Mouse (Mus musculus): ENCODE results near the gene Slc50a1.

Slc50a1 gene

DNA sequence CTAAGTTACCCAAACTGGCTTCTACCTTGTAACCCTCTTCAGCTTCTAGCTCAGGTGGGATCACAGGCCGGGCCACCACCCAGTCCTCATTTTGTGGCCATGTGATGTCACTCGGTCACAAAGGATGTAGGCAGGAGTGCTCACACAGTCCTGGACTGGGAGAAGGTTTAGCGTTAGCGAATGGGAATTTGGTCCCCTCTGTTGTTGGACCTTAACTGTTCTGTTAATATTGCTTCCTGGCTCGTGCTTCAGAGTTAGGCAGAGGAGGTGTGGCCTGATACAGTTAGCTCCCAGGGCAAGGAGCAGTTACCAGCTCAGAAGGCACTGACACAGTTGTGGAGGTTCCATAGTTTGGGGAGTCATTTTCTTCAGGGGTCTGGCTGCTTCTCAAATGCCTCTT lies 23.8 kb upstream of the Slc50a1 start:
- no peak for DNase-seq (ENCODE audit: low read depth)

DNA sequence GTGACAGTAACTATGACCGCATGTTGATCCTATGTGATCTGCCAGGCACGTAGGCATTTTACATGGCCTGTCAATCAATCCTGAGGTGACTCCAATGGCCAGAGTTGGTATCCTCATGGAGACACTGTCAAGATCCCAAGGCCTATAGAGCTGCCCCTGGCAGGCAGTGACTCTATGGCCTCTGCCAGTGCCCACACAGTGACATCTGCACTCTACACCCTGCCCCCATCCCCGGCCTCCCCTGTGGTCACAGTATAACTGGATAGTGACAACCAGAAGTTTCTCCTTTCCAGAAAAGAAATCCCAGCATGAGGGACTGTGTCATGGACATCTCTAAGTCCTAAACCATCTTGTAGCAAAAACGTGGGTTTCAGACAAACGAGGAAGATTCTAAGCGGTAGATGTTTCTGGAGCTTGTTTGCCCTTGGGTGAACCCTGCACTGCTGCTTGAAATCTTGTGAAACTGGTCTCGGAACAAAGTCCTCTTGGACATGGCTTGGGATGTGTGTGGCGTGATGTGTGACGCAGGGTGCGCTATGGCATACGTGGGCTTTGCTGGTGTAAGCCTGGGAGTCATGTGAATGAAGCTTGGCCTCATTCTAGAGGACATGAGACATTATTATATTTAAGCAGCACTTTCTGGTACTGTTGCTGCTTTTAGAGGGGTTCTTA lies 23.0 kb upstream of the Slc50a1 start:
- DNase-seq (ENCODE audit: low read depth): no peak

DNA sequence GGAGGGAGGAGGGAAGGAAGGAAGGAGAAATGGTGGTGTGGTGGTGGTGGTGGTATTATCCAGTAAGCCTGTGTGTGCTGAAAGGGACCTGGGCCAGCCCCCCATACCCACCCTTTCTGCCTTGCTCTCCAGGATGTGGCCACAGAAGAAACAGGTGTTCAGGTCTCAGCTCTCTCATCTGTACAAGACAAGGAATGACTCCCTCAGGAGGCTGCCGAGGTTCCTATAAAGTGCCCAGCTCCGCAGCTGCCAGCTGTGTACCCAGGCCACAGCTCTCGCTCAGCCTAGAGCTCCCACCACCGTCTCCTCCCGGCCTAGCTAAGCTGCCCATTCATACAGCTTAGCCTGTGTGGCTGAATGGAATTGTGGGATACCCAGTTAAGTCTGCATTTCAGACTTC lies 21.9 kb upstream of the Slc50a1 start:
- DNase-seq (ENCODE audit: low read depth): no peak

DNA sequence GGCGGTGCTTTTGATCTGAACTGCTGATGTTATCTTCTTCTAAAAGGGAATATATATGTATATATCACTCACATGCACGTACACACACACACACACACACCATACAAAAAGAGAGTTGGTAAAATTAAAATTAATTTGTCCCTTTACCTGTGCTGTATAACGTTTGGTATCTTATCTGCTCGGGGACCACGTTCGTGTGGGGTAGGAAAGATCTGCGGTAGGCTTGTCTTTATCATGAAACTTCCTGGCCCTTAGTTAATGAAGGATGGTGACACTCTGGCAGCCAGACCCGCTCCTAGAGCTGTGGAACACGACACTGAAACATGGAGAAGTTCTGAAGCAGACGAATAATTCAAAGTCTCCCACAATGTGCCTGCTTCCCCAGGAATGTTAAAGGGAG lies 21.5 kb upstream of the Slc50a1 start:
- DNase-seq (ENCODE audit: low read depth): no peak

DNA sequence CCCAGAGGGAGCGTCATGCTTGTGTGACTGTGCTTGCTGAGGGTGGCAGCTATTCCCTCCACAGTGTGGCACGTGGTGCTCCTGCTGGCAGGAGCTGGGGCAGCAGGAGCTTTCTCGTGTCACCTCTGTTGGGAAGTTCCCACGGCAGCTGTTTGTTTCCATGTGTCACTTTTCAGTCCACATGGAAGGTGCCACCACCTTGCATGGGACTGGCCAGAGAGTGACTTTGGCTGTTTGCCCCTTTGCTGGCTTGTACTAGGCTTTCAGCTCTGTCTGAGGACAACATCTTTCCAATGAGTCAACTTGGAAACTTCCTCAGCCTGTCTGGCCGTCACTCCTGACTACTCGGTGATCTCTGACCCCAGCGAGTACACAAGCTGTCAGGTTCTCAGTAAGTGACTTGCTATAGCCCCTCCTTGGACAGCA lies 18.1 kb upstream of the Slc50a1 start:
- no peak for DNase-seq (ENCODE audit: low read depth)

DNA sequence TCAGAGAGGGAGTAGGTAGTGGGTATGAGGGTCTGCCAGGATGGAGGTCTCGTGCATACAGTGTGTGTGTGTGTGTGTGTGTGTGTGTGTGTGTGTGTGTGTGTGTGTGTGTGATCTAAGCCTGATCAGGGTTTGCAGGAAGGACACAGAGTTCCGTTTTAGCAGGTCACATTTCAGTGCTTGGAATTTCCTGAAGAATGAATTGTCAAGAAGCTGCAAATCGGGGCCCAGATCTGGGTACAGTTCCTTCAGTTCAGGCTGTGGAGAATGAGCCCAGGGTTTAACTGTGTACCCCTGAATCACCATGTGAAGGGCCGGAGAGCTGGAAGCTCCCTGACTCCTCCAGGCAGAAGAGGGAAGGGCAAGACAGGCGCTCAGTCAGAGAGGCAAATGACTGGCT lies 16.9 kb upstream of the Slc50a1 start:
- DNase-seq (ENCODE audit: low read depth): no peak

DNA sequence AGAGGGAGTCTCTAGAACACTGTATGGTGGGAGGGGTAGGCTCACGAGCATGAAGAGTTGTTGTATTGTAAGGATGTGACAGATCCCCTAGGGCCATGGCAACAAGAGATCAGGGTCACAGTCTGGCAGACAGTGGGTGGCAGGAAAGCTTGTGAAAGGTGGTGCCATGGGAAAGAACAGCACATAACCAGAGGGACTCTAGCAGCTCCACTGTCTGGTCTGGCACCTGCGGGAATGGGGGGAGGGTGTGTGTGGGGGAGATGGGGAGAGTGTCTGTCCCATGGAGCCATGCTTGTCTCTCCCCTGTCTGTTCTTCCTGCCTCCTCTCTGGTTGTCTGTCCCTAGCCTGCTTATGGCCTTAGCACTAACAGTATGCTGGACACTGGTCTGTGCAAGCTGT lies 15.2 kb upstream of the Slc50a1 start:
- no peak for DNase-seq (ENCODE audit: low read depth)

DNA sequence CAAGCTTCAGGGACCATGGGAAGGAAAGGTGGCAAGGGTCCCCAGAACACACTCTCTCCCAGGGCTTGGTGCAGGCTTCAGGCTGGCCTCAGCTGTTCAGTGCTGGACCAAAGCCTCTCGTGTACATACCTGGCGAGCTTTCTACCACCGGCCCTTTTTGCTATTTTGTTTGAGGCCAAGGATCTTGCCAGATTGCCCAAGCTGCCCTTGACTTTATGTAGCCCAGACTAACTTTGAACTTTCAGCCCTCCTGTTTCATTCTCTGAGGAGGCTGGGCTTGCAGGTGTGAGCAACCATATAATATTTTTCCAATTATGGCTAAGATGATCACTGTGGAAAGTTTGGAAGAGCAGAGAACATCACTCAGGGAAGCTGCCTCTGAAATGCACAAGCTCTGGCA lies 13.9 kb upstream of the Slc50a1 start:
- DNase-seq (ENCODE audit: low read depth): no peak

DNA sequence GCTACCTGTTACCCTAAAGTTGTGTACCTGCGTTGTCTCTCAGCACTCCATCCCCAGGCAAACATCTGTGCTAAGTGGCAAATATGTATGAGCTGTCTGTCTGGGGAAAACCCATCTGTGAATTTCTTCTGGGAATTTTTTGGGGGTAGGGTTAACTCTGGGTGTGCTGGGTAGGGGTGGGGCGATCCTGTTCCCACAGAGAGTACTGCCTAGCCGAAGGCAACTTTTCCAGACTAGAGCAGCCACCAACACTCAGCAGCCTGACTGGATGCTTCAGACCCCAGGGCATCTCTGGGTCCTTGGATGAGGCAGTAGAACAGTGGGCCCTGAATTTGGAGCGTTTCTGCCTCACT lies 11.9 kb upstream of the Slc50a1 start:
- DNase-seq (ENCODE audit: low read depth): no peak

DNA sequence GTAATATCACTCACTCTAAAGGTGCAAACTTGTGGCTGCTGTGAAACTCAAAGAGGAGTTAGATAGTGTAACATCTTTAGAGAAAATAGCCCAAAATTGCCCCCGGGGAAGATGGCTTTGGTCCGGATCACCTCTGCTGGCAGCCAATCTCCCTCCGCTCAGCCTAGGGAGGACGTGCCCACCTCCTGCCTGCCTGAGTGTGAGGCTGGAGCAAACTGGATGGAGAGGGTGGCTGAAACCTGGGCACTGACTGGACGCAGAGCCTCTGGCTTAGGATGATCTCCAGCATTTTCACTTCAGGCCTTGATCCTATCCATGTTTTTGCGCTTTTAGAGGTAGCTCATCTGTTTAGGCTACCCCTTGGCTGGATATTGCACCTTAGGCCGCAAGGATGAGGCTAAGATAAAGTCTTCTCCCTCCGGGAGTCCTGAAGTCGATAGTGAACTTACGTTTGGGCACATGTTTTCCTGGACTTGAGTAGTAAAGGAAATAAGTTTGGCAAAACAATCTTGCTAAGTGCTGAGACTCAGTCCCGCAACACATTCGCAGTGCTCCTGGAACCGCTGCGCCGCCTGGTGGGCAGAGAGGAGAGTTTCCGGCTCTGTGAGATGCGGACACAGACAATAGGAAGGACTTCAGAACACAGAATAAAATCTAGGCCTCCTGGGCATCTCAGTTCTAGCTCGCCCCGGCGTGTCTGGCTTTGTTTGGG lies 11.4 kb upstream of the Slc50a1 start:
- peak; percentile 93 for DNase-seq (ENCODE audit: low read depth)

DNA sequence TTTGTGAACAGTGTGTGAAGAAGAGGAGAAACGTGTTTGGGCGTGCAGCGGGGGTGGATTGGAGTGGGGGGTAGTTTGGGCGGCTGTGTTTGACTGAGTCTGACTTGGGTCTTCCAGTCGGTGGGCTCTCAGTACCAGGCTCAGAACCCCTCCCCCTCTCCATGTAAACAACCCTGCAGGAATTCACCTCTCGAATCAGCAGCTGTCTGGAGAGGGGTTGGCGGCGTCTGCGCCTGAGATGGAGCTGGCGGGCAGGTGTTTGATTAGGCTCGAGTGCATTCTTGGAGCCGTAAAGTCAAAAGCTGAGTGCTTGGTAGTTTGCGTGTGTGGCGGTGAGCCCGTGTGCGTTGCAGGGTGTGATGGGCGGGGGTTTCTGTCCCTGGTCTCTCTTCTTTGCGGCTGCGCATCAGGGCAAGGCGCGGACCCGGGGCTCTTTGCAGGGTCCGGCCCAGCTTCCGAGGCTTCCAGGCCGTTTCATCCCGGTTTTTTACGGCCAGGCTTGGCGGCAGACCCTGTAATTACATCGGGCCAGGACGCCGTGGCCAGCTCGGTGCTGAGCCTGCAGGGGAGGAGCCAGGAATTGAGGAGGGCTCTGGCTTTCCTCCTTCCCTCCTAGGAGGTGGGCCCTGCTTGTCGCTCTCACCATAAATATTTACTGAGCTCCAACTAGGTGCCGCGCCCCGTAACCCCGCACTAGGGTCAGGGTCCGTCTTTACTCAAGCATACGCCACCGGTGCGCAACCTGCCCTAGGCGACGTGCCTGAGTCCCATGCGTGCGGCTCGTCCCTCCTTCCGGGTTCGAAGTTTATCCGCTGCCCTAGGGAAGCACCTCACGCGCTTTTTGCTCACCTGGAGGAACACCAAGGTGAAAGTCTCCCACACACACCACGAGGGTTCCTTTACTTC lies 10.5 kb upstream of the Slc50a1 start, which contains the start of gene Efna1:
TSS of gene Efna1 (minus strand) at position 537 of the 906 bp plus-strand sequence.
- DNase-seq (ENCODE audit: low read depth): peak; percentile 60

DNA sequence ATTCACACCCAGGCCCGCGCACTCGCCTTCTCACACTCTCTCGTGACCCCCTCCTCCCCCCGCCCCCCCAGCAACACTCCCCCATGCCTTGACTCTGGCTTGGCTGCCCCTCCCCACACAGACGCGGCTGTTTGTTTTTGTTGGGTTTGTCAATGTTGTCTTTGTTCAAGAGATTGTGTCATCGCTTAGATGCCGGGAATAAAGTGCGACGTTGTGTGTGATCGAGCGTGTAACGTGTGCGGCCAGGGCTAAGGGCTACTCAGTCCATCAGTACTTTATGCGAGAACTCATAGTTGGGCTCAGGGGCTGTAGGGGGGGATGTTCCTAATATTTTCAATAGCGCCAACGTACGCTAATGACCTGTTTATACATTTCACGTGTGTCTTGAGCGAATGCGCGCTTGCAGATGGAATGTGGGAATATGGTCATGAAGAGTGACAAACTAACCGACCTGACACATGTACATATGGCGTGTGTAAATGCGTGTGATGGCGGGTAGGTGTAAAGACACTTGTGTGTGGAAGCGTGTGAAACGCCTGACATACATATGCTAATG lies 9.8 kb upstream of the Slc50a1 start:
- peak; percentile 47 for DNase-seq (ENCODE audit: low read depth)

DNA sequence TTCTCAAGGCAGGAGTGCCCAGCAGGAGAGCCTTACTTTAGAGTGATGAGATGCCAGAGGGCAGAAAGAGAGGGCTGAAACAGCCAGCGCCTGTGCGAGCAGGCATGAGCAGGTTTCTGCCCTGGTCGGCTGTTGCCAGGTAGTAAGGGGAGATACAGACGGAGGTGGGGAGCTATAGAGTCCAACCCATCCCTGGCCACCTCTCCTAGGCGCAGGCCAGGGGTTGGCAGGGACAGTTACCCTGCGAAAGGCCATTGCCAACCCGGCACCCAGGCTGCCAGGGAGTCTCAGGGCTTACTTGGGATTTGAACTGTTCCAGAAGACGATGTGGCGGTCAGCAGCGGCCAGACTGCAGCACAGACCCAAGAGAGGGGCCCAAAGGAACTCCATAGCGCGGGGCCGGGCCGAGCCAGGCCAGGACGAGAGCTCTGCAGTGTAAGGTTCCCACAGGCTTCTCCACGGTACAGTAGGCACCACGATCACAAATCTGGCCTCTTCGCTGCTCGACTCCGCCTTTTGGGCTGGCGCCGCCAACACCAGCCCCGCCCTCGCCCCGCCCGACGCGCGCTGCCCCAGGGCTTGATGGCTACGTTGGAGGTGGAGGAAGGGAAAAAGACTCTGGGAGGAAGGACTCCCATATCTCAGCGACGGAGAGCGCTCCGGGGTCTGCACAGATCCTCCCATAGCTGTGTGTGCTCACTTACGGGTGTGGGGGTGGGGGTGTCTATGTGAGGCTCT lies 9.0 kb upstream of the Slc50a1 start:
- peak; percentile 80 for DNase-seq (ENCODE audit: low read depth)

DNA sequence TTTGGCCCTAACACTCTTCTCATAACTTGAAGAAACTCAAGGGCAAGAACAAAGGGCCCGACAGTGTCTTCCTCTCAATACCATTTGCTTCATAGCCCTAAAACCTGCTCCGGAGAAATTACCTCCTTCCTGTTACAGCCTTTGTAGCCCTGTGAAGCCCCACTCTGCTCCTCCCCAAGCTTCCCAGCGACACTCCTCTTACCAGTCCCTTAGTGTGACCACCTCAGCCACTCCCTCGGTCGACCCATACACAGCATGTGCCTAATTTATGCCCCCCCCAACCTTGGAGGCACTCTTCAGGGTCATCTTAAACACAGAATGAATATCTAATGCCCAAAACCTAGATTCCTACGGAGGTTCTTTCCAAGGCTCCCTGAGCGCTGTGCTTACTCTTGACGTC lies 8.3 kb upstream of the Slc50a1 start:
- no peak for DNase-seq (ENCODE audit: low read depth)

DNA sequence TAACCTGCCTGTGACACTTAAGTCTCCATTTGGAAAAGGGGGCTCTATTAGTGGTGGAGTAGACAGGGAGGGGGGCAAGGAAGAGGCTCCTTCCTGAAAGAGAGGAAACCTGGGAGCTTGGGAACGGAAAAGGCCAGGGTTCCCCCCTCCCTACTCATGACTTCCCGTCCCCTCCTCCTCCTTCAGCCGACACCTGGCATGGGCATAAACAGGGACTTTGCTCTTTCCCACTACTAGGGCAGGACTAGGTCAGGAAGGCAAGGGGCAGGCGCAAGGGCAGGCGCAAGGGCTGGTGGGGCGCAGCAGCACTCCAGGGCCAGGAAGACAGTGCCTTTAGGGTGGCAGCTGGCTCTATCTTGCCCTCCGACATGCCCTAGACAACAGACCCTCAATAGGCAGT lies 7.7 kb upstream of the Slc50a1 start:
- no peak for DNase-seq (ENCODE audit: low read depth)

DNA sequence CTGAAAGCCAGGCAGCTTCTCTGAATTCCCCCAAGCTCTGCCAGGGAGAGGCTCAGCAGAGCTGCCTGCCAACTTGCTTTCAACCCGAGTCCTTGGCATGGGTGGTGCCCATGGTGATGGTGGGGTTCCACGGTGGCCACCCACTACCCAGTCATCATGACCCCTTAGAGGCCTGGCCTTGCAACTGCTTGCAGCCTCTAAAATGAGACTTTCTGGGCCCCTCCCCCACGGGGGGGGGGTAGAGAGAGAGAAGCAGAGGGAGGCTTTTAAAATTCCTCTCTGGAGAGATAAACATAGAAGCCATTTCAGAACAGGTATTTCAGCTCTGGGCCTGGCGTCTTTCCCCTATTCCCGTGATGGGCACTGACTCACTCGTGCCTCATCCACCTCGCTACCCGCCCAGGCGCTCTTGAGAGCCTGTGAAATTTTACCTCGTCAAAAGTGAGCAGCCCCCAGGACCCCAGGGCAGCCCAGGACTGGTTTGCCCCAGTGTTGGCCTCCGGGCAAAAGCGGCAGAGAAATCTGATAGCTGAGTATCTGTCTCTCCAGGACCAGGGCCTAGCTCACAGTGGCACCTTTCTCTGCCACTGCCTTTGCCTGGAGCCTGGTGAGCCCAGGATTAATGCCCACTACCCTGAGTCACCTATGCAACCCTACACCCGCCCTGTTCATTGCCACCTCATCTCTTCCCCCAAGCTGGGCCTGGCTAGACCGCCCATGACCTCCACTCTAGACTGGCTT lies 7.1 kb upstream of the Slc50a1 start:
- no peak for DNase-seq (ENCODE audit: low read depth)

DNA sequence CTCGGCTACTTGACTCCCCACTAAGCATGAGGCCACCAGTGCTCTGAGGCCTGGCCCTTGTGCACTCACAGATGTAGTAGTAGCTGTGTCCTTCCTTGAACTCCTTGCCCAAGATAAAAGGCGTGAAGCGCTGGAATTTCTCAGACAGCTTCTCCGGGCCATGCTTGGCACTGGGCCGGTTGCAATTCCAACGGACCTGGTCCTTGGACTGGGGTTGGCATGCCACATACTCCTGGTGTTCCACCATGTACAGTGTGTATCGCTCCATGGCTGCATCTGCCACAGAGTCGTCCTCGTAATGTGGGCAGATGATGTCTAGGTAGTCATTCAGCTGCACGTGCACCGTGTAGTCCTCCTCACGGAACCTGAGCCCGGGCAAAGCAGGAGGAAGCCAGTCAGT lies 5.7 kb upstream of the Slc50a1 start:
- DNase-seq (ENCODE audit: low read depth): no peak

DNA sequence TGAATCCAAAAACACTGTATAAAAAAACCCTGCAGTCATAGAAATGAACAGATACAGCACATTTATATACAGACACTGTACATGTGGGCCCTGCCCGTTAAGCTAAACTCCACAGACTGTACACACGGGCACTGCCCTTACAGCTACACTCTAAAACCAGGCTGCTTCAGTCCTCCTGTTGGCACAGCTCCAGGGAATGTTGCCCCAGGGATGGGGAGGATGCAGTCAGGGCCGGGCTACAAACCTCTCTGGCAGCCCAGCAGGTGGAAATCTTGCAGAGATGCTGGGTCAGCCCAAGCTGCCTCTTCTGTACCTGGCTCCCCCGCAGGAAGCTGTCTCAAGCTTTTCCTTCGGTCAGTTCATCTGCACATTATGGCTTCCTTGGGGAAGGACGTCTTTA lies 1.4 kb upstream of the Slc50a1 start:
- DNase-seq (ENCODE audit: low read depth): no peak

DNA sequence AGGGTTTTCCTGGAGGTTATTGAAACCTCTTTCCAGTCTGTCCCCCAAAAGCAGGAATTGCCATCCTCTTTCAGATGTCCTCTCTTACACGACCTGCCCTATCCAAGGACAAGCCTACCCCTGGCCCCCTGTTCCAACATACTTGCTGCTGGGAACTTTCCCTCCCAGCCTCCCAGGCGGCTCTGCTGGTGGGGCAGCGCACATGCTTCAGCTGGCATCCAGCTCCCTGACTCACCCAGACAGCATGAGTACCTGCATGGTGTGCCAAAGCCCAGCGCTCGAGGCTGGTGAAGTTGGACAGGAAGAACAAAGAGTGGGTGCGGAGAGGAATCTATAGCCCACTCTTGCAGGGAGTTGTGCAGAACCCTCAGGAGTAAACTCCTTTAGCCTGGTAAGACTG lies 521 bp upstream of the Slc50a1 start:
- no peak for DNase-seq (ENCODE audit: low read depth)

DNA sequence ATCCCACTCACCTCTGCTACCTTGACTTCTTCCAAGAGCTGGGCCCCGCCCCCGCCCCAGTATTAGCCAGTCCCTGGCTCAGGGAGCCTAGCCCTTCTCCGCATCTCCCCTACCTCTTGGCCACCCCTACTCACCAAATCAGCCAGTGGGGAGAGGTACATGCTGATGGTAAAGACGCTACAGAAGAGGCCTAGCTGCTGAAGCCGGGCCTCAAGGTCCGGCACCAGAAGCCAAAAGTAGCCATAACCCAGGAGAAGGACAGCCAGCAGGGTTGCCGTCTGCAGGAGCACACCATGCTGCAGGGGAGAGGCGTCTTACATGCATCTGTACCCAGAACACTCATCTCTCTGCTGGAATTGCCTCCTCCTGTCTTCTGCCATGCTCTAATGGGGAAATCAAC lies 1.5 kb downstream of the Slc50a1 start:
- DNase-seq (ENCODE audit: low read depth): no peak

DNA sequence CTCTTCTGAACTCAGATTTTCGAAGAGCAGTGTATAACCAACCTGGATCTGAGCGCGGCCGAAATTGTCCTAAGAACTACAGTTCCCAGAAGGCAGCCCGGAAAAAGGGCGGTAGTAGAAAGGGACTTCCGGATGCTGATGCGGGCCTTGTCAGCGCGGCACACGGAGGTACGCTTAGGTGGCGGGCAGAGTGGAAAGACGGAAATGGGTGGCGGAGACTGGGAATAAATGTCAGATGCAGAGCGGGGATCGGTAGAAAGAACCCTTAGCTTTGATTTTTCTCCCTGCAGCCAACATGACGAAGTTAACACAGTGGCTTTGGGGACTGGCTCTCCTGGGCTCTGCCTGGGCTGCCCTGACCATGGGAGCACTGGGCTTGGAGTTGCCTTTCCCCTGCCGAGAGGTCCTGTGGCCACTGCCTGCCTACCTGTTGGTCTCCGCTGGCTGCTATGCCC lies 3.9 kb downstream of the Slc50a1 start:
- peak; percentile 91 for DNase-seq (ENCODE audit: low read depth)
